Mouse (Mus musculus) midbrain, embryonic 12.5 days (tissue): ENCODE results near the gene Supt3. TPM values are rescaled to one million over a fixed set of nuclear protein-coding genes. Genes with fewer than 3 reads are reported as not detected.

Experiments
- ATAC-seq: fragments of 200-750 bp; cut with Nextera tagmentation; 2 replicates; pipeline ENCODE4 v1.8.0; 2017; ENCODE audit warnings: low read depth, moderate TSS enrichment, moderate library complexity; ENCODE audit not compliant: low FRiP score
- H3K27ac ChIP-seq: fragments of 300-500 bp; sonication (generic); replicated peaks from 2 replicates; pipeline ENCODE4 v1.5.1; 2016; ENCODE audit warnings: mild to moderate bottlenecking
- H3K27me3 ChIP-seq: fragments of 300-500 bp; sonication (generic); 2 replicates; pipeline ENCODE4 v1.6.1; 2016; ENCODE audit warnings: mild to moderate bottlenecking
- H3K36me3 ChIP-seq: fragments of 300-500 bp; sonication (generic); 2 replicates; pipeline ENCODE4 v1.6.1; 2016
- H3K4me1 ChIP-seq: fragments of 300-500 bp; sonication (generic); 2 replicates; pipeline ENCODE4 v1.6.1; 2016
- H3K4me2 ChIP-seq: fragments of 300-500 bp; sonication (generic); replicated peaks from 2 replicates; pipeline ENCODE4 v1.6.1; 2016; ENCODE audit warnings: mild to moderate bottlenecking, moderate library complexity
- H3K4me3 ChIP-seq: fragments of 300-500 bp; sonication (generic); 2 replicates; pipeline ENCODE4 v1.5.1; 2016; ENCODE audit warnings: mild to moderate bottlenecking
- H3K9ac ChIP-seq: fragments of 300-500 bp; sonication (generic); replicated peaks from 2 replicates; pipeline ENCODE4 v1.6.1; 2016; ENCODE audit warnings: mild to moderate bottlenecking, moderate library complexity
- H3K9me3 ChIP-seq: fragments of 300-500 bp; sonication (generic); 2 replicates; pipeline ENCODE4 v1.6.1; 2016; ENCODE audit warnings: mild to moderate bottlenecking
- WGBS: fragments of 180-500 bp; shearing (Covaris S2); methylation state at CpG from one replicate; pipeline ENCODE4 v1.1.7; 2016; 5-methylcytosine and 5-hydroxymethylcytosine counted together
- polyA plus RNA-seq: library from polyadenylated mRNA; unstranded; fragments of >200 nt; fragmentation: Nextera tagmentation; extraction: Ambion mirVana; gene quantifications from 2 replicates; pipeline ENCODE4 v1.2.1, GENCODE M21; 2016

Gene Supt3
- polyA plus RNA-seq, 1 experiment from 2014 or later, result 25.0 TPM

- H3K9ac ChIP-seq, result no peak overlapping the region
- WGBS, result 89% methylated on average over 6 of the region's 6 CpGs
- ATAC-seq, result no peak
- H3K36me3 ChIP-seq, result no peaks in the 10 kb centered on the region
- no peaks in the 10 kb centered on the region for H3K9me3 ChIP-seq
- H3K27ac ChIP-seq, result no peak overlapping the region
- no peaks in the 10 kb centered on the region; the same call in 1 of the 2 replicates for H3K27me3 ChIP-seq
- H3K4me1 ChIP-seq, result no peaks in the 10 kb centered on the region
- H3K4me3 ChIP-seq, result no peak overlapping the region
- no peak overlapping the region for H3K4me2 ChIP-seq
Observed at GRCm38 (mm10) chr17:45160651-45161050, 383.7 kb downstream of the Supt3 start.

DNA sequence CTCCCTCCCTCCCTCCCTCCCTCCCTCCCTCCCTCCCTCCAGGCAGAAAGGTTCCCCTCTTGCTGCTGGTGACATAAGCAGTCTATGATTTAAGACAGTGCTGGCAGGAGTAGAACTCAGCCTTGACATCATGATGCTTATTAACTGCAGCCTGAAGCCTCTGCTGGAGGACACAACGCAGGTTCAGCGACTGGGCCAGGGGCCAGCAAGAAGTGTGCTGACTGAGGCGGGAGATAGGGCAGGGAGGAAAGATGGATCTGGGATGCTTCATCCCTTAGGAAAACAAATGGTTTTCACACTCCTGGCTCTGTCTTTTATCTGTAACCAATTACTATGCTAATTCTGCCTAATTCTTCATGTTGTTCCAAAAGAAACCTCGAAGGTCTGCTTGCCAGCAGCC lies 388.8 kb downstream of the Supt3 start:
- peaks cover 2% of the 10 kb centered on the region; the same call in 1 of the 2 replicates for H3K4me1 ChIP-seq
- no peak for ATAC-seq
- H3K4me3 ChIP-seq, result no peak overlapping the region
- no peak overlapping the region for H3K27ac ChIP-seq
- H3K4me2 ChIP-seq, result no peak overlapping the region
- no peaks in the 10 kb centered on the region for H3K36me3 ChIP-seq
- 30% methylated on average over 4 of the region's 4 CpGs for WGBS
- H3K9me3 ChIP-seq, result no peaks in the 10 kb centered on the region
- no peaks in the 10 kb centered on the region for H3K27me3 ChIP-seq
- H3K9ac ChIP-seq, result no peak overlapping the region

Other genes starting within 250 kb of the Supt3 start
- gene Runx2, start 37.6 kb downstream of the Supt3 start, polyA plus RNA-seq, result 2.0 and 4.6 TPM in 2 replicates